Mouse (Mus musculus): ENCODE data around the gene Gnai1.

Gnai1 gene

DNA sequence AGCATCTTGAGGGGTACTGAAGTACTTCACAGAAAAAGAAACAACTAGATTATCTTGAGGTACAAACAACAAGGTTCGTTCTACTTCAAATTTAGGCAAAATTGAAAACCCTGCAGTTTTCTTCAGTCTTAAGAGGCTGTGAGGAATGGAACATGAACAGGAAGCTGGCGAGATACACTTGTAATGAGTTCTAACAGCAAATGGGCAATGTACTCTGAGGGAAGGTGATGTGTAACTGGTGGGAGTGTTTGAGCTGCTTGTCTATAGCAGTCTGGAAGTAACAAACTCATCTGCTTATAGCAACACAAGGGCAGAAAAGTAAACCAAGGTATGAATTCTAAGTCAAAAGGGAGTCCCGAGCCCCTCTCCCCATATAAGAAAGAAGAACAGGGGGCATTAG lies 78.1 kb downstream of the Gnai1 start:
- DNase-seq, result no peak

DNA sequence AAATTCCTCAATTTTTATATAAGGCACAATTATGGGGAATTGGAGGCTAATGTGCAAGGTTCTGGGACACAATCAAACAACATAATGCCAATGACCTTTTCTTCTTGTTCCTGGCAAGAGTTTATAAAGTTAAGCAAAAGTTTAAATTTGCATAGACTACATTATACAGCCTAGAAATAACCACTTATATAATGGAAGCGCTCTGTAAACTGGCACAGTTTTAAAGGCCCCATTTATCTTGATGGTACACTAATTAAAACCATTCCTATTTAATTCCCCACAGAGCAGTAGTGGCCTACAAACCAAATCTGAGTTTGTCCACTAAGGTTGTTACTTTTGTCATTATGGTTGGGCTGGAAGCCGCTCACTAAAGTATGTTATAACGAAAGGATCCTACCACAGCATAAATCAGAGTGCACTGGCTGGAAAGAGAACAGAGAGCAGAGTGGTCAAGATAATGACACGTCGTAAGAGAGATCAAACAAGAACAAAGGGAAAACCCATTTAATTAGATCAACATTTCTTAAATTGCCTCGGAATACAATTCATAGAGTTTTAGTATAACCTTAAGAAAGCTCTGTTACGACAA lies 85.7 kb downstream of the Gnai1 start:
- DNase-seq, result no peak

DNA sequence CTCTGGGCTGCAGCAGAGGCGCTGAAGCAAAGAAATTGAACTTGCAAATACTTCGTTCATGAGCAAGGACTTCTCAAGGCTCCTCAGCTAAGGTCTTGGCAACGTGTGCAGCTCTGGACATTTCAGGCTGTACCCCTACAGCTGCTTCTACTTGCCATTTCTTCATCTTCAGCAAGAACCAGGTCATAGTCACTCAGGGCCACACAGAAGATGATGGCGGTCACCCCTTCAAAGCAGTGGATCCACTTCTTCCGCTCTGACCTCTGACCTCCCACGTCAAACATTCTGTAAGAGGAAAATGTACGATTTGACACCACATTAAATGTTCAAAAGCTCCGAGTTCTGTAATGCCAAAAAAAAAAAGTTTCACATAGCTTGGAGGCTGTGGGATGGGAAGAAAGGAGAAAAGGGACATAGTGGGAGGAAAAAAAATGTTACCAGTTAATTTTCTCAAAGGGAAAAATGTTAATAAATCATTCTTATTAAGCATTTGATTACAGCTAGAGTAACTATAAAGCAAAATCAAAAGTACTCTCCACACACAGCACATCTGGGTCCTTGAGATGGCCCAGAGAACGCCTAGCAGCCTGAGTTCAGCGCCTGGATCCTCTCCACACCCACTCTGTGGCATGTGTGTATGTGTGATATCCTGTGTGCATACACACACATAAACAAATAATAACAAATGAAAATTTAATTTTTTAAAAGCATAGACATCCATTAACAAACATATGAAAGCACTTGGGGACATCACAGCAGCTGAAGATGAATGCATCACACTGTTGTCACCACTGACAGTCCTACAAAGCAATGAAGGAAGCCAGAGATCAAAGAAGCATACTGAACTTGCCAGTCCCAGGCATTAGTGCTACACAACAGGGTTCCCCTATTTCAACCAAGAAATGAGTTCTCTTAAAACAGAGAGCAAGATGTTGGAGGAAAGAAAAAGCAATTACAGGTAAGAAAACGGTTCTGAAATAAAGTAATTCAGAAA lies 86.6 kb downstream of the Gnai1 start:
- no peak for DNase-seq

DNA sequence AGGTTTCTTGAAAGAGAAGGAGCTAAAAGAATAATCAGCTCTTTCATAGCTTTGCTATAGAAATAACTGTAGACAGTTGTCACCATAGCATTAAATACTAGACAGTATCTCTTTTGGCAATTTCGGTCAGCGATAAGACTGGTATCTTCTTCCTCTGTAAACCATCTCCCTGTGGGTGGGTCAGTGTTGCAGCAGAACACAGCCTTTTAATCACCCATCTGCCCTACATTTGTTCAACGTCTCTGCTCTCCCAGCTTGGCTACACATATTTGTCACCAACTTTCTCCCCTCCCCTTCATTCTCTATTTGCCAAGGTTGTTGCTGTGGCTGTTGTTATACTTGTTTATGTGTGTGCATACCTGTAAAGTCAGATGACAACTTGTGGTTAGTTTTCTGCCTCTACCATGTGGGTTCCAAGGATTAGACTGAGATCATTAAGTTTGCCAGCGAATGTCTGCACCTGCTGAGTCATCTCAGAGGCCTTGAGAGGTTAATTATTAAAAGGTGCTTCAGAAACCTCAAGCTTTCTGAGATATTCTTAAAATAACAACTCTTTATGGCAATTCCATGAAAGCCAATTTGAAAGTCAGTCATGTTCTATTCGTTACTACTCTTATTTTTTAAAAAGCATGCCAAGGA lies 109.7 kb downstream of the Gnai1 start:
- no peak for DNase-seq

DNA sequence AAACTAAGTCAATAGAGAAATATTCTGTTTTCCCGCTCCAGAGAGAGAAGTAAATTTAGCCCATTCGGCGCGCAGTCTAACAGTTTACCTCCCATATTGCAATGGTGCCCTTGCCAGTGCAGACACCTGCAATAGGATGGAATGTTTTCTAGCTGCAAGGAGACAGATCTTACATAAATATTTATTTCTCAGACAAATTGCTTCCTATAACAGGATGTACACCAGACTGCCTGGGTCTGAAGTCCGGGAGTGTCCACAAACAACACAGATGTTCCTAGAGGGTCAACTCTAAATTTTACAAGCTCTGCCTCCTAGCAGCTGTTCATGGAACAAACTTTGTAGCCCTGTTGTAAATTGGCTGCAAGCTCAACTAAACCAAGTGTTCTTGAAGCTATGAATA lies 111.0 kb downstream of the Gnai1 start:
- DNase-seq, result no peak

DNA sequence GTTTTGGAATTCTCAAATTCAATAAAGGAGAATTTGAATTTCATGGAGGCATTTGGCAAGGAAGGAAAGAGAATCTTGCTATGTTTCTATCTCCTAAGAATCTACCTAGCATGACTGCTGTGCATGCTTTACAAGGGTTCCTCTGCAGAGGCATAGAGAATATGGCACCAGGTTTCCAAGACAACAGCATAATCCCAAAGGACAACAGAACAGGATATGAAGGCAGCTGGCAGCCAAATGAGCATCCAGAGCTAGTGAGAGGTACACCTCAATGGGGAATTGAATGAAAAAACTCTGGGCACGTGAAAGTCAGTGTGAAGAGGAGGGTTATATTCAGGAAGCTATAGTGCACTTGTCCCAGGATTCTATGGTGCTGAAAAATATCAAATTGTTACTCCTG lies 130.8 kb downstream of the Gnai1 start:
- DNase-seq, result no peak

DNA sequence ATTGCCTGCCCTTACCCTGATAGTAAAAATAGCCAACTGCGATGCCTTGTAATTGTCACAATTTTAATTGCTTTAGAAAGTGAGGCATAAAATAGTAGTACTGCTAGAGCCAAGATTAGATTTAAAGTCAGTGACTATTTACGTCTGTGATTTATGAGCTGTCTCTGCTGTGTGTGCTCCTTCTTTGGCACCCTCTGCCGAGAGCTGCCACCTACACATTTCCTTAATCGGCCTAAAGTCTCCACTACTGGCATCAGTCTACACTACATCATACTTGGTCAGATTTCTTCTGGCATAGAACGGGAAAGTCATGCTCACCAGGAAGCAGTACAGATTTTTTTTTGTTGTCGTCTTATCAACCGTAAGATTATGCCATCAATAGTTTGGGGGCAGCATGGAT lies 131.3 kb downstream of the Gnai1 start:
- no peak for DNase-seq

DNA sequence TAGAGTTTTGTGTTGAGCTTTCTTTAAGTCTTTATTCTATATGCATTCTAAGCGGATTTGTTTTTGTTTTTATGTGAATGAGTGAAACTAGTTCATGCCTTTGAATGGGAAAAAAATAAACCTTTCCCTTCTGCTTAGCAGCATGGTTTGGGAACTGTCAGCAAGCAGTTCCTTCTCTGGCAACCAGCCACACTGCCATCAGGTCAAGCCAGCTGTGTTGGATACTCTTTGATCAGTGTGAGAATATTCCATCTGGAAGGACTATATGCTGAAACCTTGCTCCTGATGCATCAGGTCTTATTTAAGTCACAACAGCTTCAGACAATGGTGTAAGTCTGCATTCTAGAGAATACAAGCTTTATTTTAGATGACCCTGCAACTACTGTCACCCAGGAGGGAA lies 139.3 kb downstream of the Gnai1 start:
- no peak for DNase-seq

DNA sequence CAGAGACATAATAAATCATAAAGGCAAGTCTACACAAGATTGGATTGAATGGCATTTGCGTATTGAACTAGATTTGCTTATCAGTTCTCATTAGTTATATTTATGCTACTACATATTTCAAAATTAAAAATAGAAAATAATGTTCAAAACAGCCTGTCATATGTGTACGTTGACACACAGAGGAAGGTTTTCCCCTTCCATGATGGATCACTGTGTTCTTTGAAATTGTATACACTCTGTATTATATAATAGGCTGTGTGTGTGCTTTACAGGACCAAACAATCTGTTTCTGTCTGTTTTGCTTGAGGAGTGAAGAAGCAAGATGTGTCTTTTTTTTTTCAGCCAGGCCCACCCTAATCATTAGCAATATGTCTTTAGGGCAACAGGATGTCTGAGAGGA lies 141.9 kb downstream of the Gnai1 start:
- DNase-seq, result no peak

DNA sequence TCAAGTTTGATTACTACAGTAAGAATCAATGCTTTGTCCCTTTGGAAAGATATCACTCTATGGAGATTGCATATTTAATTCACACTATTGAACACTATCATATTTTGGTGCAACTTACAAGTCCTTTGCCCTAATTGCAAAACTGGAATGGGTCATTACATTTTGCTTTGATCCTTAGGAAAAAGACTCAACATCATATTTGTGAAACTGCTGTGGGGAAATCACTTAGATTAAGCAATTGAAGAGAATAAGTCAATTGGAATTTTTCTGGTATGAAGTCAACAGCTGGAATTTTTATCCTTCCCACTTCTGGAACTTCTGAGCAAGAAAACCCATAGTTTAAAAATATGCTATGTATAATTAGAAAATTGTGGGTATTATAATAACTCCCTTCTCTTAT lies 142.3 kb downstream of the Gnai1 start:
- DNase-seq, result no peak

All from B cell, adult 2 months (primary cell).